16 mouse cellular contexts compared by ENCODE assay signal in the genomic region with DNA sequence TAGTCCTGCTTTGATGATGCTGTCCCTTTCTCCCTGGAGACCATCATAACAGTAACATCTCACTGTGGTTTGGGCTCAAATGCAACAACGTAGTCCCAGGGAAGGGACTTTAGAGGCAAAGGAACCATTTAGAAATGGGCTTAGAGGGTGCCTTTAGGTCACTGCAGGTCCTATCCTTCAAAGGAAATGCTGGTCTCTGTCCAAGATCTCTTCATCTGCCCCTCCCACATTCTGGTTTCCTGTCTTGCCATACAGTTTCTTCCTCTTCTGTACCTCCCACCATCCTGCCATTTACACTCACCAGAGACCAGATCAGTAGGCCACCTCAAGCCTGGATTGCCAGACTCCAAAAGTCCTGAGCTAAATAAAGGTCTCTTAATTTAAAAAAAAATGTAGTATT.
"Had no signal": no experiment of that assay in that cellular context is flagged by ENCODE, and none has a peak within 500 bp of the region (broad histone marks: within the 10 kb centered on the region; RNA-seq: fewer than 3 reads in every experiment).

No protein-coding gene starts in this region.

- H3K27ac ChIP-seq: liver, embryonic 14.5 days; macrophage; midbrain, embryonic 13.5 days; midbrain, embryonic 15.5 days; neural tube, embryonic 12.5 days; stomach, embryonic 15.5 days; stomach, postnatal 0 days had no signal

- H3K4me3 ChIP-seq: megakaryocyte, embryonic 14.5 days; midbrain, embryonic 13.5 days; midbrain, embryonic 15.5 days; neural tube, embryonic 12.5 days; stomach, embryonic 15.5 days had no signal

- H3K36me3 ChIP-seq: midbrain, embryonic 13.5 days; midbrain, embryonic 15.5 days; neural tube, embryonic 12.5 days; stomach, embryonic 15.5 days had no signal

- H3K27me3 ChIP-seq: megakaryocyte, embryonic 14.5 days; midbrain, embryonic 13.5 days; midbrain, embryonic 15.5 days; neural tube, embryonic 12.5 days; stomach, embryonic 15.5 days had no signal

- H3K4me1 ChIP-seq: midbrain, embryonic 13.5 days; midbrain, embryonic 15.5 days; neural tube, embryonic 12.5 days; stomach, embryonic 15.5 days had no signal

- ATAC-seq: midbrain, embryonic 13.5 days; midbrain, embryonic 15.5 days had no signal

- DNase-seq: lung, adult 18-20 months; lung, embryonic 14.5 days; lung, postnatal 10 days; lung, postnatal 36 days; right cerebral cortex, postnatal 25 days; thymus, adult 2 months; thymus, postnatal 25 days; thymus, postnatal 4 days had no signal
